Mouse (Mus musculus) brown adipose tissue, adult 24 weeks (tissue): Measurements from ENCODE around the gene Zfp11. TPM values are rescaled to one million over a fixed set of nuclear protein-coding genes. Genes with fewer than 3 reads are reported as not detected.
"Not testable (repeated sequence)": the region's sequence is repeated elsewhere in the genome, so short reads cannot be mapped to it uniquely, and the experiment has no call there.

Experiments
- H3K27ac ChIP-seq: fragments of 200-500 bp; replicated peaks from 2 replicates; pipeline ENCODE4 v1.5.1; 2012; ENCODE audit warnings: low read depth, mild to moderate bottlenecking, low read length
- H3K4me1 ChIP-seq: fragments of 200-500 bp; 2 replicates; pipeline ENCODE4 v1.6.1; 2012; ENCODE audit warnings: low read length, mixed read lengths; ENCODE audit not compliant: control insufficient read depth, insufficient read depth, insufficient read length
- H3K4me3 ChIP-seq: fragments of 200-500 bp; 2 replicates; pipeline ENCODE4 v1.5.1; 2012; ENCODE audit warnings: low read depth, mild to moderate bottlenecking, low read length, moderate library complexity; ENCODE audit not compliant: insufficient read depth
- polyA plus RNA-seq: library from polyadenylated mRNA; stranded (reverse); fragments of >200 nt; gene quantifications from 2 replicates; pipeline ENCODE4 v1.2.4, GENCODE M21; 2012; ENCODE audit not compliant: missing spikeins, insufficient read depth, insufficient read length

The Zfp11 gene
- polyA plus RNA-seq, result 1.4 and 2.0 TPM in 2 replicates

DNA sequence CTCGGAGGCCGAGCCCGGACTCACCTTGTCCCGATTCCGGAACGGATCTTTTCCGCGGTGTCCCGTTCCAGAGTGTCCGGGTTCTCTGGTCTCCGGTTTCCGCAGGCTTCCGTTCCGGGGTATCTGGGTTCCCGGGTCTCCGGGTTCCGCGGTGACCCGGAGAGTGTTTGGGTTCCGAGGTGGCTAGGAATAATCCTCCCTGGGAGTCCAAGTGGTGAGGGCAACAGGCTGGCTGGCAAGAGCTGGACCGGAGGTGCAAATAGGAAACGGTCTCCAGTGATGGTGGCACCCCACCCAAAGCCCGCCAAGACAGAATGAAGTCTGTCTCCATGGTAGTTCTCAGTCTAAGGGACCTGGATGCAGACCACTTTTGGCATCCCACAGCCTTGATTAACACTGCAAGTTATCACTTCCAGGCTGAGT, at the start of gene Zfp11:
TSS of gene Zfp11 (minus strand) at position 64 of the 423 bp plus-strand sequence.
- Histone ChIP-seq H3K4me1 (no peaks in the 10 kb centered on the region), H3K27ac (no peak within 1 kb of the TSS; the same call in 1 of the 2 replicates), H3K4me3 (peak within 1 kb of the TSS; percentile 90)

DNA sequence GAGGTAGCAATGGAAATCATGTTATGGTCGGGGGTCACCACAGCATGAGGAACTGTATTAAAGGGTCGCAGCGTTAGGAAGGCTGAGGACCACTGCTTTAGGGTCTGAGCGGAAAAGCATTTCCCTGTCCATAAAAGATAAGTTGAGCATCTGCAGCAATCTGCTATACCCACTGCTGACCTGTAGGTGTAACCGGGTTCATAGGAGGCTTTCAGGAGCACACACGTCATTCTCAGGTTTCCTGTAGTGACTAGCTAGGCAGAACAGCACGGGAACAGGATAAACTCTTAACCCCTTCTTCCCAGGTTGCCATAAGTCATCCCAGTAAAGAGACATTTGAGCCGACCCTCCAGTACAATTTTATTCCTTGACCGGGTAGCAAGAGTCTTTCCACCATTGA, 47.1 kb upstream of the Zfp11 start:
- H3K4me1 ChIP-seq, result no peaks in the 10 kb centered on the region
- H3K27ac ChIP-seq, result no peak overlapping the region
- H3K4me3 ChIP-seq, result no peak overlapping the region

DNA sequence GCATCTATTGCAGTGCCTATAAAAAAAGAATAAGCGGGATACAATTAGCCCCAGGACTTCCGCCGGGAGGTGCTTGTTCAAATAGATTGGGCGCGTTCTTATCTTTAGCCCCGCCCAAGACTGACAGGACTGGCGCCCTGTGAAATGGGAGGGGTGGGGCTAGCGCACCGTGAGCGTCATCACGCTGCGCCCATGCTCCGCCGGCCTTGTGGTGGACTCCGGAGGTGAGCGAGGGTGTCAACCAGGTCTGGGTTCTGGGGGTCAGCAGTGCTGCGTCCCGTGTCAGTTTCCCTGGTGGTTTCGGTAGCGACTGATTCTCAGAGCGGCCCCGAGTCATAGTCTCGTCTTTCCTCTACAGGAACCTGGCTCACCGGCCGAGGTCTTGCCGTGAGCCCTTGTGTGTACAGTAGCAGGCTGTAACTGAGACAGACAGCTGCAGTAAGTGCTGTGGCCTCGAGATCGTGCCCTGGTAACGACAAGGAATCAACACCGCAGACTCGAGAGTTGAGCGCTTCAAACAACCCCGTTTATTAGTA, 45.5 kb upstream of the Zfp11 start, which contains the start of gene Mrps17:
TSS of gene Mrps17 (plus strand) at position 172 of the 536 bp plus-strand sequence.
- Histone ChIP-seq H3K27ac (peak within 1 kb of the TSS; percentile 64), H3K4me1 (no peaks in the 10 kb centered on the region), H3K4me3 (peak within 1 kb of the TSS; percentile 72)

DNA sequence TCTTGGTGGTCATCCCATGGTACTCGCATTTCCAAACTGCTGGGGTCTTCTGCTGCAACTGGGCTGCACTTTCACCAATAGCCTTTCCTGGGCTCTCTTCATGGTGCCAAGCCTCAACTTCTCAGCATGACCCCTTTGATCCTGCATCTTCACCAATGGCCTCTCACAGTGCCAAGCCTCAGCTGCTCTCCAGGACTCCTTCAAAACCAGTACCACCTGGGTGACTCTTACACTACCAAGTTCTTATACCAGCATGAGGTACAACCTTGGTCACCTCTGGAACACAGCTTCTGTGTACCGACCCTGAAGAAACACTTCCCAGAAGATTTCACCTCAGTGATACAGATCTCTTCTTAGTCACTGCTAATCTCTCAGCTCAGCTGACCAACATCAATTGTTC, 38.5 kb upstream of the Zfp11 start, which contains the start of gene Sept14:
TSS of gene Sept14 (minus strand) at position 101 of the 400 bp plus-strand sequence.
- Histone ChIP-seq H3K4me3 (no peak within 1 kb of the TSS), H3K4me1 (no peaks in the 10 kb centered on the region; the same call in 1 of the 2 replicates), H3K27ac (no peak within 1 kb of the TSS)

DNA sequence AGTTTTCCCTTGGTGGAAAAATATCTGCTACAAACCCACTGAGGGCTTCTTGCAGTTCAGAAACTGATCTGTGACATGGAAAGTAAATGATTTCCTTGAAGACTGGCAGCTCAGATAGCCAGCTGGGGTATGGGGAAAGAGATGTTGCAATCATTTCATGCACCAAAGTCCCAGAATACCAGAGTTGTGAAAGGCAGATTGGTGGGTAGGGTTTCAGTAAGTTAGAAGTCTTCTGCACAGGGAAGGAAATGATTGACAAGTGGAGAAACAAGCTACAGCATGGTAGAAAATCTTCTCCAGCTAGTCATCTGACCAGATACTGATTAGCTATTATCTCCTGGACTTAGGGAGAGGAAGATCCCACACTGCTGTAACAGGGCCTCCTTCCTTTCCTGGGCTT, 33.5 kb upstream of the Zfp11 start:
- Histone ChIP-seq H3K4me3 (no peak overlapping the region), H3K4me1 (peaks cover 3% of the 10 kb centered on the region; the same call in 1 of the 2 replicates), H3K27ac (no peak overlapping the region)

DNA sequence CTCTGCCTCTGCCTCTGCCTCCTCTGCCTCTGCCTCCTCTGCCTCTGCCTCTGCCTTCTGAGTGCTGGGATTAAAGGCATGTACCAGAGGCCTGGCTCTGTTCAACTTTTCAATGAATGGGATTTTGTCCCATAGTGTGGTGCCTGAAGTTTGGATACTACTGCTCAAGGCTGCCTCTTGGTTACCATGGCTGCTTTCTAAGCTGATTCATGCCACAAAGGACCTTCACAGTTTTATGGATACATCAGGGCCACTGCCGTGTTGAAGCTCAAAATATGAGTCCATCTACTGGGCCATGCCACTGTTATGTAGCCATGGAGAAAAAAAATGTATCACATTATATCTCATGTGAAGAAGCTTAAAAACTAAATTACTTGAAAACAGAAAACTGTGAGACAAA, 31.8 kb upstream of the Zfp11 start:
- H3K4me1 ChIP-seq, result peaks cover 3% of the 10 kb centered on the region; the same call in 1 of the 2 replicates
- H3K4me3 ChIP-seq, result no peak overlapping the region
- H3K27ac ChIP-seq, result no peak overlapping the region

DNA sequence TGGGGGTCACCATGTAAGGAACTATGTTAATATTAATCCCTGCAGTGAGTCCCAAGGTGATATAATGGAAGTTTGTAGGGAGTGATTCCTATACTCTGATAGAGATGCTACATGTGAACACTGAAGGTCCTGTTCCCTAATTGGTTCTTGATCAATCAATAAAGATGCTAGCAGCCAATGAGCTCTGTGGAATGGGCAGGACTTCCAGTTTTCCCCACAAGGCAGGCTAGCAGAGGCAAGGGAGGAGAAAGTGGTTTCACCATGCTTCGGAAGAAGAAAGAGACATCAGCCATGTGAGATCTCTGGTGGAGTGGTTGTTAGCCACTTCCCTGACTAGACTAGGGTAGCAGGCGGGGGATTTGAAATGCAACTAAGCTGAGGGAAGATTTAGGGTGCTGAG, 30.6 kb upstream of the Zfp11 start:
- Histone ChIP-seq H3K27ac (peak overlapping the region; percentile 60; the same call in 1 of the 2 replicates), H3K4me1 (peaks cover 3% of the 10 kb centered on the region; the same call in 1 of the 2 replicates), H3K4me3 (peak overlapping the region; percentile 59)

DNA sequence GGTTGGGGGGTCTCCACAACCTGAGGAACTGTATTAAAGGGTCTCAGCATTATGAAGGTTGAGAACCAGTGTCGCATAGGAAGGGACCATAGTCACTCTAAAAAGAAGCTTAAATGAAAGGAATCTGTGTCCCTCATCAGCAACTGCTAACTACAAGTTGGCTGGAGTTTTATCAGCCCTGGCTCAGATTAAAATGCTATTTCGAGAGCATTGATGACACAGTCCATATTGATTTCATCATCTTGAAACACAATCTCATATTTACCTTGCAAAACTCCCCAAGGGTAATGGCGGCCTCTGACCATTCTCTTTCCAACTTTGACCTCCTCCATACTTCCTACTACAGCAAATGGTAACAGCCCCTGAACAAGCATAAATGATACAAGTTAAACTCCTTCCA, 20.6 kb upstream of the Zfp11 start:
- no peaks in the 10 kb centered on the region for H3K4me1 ChIP-seq
- H3K27ac ChIP-seq, result no peak overlapping the region
- no peak overlapping the region for H3K4me3 ChIP-seq

DNA sequence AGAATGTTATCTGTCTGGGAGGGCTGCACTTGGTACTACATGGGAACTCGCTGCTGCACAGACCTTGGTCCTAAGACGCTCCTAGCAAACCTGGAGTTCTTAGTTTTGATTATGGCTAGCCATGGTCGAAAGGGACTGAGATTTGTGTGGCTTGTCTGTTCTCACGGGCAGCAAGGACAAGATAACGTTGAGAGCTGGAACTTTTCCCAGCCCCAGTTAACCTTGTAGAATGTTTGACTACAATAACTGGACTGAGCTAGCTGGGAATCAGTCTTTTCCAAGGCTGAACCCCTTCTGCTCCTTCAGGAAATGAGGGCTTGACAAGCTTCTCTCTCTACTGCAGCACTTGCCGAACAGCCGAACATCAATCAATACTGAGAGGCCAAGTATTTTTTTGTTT, 17.7 kb upstream of the Zfp11 start:
- H3K4me1 ChIP-seq, result no peaks in the 10 kb centered on the region
- no peak overlapping the region for H3K27ac ChIP-seq
- no peak overlapping the region for H3K4me3 ChIP-seq

DNA sequence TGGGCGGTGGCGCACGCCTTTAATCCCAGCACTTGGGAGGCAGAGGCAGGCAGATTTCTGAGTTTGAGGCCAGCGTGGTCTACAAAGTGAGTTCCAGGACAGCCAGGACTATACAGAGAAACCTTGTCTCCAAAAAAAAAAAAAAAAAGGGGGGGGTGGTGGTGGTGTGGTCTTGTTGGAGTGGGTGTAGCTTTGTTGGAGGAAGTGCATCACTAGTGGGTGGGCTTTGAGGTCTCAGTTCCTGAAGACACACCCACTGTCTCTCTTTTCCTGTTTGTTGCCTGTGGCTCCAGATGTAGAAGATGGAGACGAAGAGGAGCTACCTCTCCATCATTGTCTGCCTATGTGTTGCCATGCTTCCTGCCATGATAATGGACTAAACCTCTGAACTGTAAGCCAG, 15.2 kb upstream of the Zfp11 start:
- H3K4me1 ChIP-seq, H3K4me3 ChIP-seq, H3K27ac ChIP-seq: not testable (repeated sequence)

DNA sequence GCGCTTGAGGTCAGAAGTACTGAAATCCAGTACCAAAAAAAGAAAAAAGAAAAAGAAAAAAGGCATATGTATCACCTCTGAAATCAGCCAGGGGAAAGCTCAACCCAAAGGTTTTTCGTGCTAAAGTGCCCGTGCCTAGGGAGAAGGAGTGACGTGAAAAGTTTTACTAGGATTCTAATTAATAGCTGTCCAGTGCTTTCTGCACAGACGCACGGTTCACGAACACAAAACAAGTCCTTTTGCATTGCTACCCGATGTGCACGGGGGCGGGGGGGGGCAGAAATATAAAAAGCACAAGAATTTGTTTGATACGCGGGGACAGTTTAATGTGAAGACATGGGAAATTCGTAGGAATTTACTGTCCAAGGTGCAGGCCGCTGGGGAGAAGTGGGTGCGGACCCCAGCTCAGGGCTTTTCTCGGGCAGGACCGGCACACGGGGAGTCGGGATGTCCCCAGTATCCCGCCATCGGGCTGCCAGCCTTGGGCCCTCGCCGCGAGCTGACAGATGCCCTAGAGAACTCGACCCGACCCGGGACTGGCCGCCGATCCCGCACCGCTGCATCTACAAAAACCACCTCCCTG, 355 bp downstream of the Zfp11 start:
- Histone ChIP-seq H3K4me3 (peak overlapping the region; percentile 90), H3K4me1 (no peaks in the 10 kb centered on the region), H3K27ac (no peak overlapping the region; the same call in 1 of the 2 replicates)

DNA sequence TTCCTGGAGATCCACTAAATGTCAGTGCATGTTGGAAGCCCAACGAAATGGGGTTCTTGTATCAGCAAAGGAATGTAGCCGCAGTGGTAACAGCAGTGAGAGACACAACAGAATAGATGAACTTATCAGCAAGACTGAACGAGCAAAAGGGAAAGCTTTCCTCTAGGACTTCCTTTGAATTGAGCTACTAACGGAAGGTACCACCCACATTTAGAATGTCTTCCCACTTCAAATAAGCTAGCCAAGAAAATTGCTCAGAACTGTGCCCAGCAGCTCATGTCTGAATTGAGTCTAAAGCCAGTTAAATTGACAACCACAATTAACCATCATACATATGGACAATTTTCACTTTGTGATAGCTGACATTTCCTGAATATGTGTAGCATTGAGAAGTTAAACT, 2.0 kb downstream of the Zfp11 start:
- Histone ChIP-seq H3K4me1 (no peaks in the 10 kb centered on the region), H3K27ac (no peak overlapping the region), H3K4me3 (no peak overlapping the region)

DNA sequence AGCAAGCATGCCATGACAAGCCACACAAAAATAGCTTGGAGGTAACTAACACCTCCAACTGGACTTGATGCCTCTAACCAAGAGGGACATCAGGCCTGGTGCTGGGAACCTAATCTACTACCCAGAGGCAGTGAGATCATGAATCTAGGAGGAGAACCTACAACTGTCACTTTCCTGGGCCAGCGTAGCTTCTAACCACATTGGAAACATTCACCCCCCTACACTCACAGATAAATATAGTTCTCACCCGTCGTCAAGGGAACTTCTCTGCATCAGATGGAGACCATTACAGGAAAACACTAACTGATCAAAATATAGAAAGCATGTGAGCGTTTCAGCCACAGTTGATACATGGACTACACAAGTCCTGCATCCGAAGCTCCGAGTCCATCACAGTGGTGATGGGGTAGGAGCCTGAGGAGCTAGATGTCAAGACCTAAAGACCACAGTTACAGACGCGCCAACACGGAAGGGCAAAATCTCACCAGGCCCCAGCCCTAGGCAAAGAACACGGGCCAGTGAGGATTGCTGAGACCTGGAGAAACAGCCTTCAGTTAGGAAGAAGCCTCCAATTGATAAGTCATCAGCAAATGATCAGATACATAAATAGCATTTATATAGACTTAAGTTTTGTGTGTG, 3.5 kb downstream of the Zfp11 start:
- no peaks in the 10 kb centered on the region for H3K4me1 ChIP-seq
- H3K27ac ChIP-seq, result no peak overlapping the region
- no peak overlapping the region for H3K4me3 ChIP-seq

DNA sequence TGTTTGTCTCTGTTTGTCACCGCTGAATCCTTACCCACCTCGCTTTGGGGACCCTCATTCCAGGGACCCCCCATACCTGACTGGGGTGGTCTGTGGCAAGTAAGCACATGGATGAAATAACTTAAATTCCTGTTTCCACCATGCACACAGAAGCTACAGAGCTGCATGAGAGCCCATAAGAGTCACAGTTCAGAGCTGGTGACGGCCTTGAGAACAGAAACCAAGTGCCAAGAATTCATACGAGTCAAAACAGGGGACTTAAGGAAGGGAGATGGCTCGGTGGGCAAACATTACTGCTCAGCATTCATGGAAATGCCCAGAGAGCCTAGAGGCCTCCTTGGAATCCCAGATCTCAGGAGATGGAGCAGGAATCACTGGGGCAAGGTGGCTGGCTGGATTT, 5.8 kb downstream of the Zfp11 start:
- Histone ChIP-seq H3K27ac (no peak overlapping the region), H3K4me1 (no peaks in the 10 kb centered on the region), H3K4me3 (no peak overlapping the region)

DNA sequence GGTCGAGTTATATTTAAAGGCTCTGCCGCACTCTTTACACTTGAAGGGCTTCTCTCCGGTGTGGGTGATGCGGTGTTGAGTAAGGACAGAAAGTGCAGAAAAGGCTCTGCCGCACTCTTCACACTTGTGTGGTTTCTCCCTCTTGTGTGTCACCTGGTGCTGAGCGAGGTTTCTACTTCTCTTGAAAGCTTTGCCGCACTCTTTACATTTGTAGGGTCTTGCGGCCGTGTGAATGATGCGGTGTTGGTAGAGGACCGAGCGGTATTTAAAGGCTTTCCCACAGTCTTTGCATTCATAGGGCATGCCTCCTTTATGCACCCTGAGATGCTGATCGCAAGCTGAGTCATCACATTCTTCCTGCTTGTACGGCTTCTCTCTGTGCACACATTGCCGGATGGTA, 12.0 kb downstream of the Zfp11 start:
- H3K4me1 ChIP-seq, result no peaks in the 10 kb centered on the region
- H3K27ac ChIP-seq, result no peak overlapping the region
- no peak overlapping the region for H3K4me3 ChIP-seq

DNA sequence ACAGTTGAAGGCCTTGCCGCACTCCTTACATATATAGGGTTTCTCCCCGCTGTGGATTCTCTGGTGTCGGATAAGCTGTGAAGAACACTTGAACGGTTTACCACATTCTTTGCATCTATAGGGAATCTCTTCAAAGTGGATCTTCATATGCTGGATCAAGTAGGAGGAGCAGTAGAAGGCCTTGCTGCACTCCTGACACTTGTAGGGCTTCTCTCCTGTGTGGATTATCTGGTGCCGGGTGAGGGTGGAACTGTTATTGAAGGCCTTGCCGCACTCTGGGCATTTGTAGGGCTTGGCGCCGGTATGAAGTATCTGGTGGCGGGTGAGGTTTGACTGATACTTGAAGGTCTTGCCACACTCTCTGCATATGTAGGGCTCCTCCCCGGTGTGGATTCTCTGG, 12.9 kb downstream of the Zfp11 start:
- Histone ChIP-seq H3K4me3 (no peak overlapping the region), H3K4me1 (no peaks in the 10 kb centered on the region), H3K27ac (no peak overlapping the region)
